Mouse (Mus musculus): Measurements from ENCODE around the gene Gm17387. TPM values are rescaled to one million over a fixed set of nuclear protein-coding genes. Genes with fewer than 3 reads are reported as not detected.

Gm17387 gene
- polyA plus RNA-seq (2015; fragmentation: Nextera tagmentation; extraction: Ambion mirVana) = not detected in 2 replicates

GRCm38 (mm10) chr7:141028831-141029230 is at the start of gene Gm17387:
Gene Gm17387, plus strand, starts transcription at chr7:141029131.
- Histone ChIP-seq H3K4me3 (no peak within 1 kb of the TSS), H3K27ac (replicated peaks) (no peak within 1 kb of the TSS), H3K4me1 (replicated peaks) (peaks cover 19% of the 10 kb centered on the region; the same call in 1 of the 2 replicates), H3K36me3 (no peaks in the 10 kb centered on the region), H3K9ac (no peak within 1 kb of the TSS), H3K9me3 (no peaks in the 10 kb centered on the region), H3K27me3 (no peaks in the 10 kb centered on the region), H3K4me2 (no peak within 1 kb of the TSS)
- no peak for ATAC-seq (ENCODE audit: low read depth)
- 90% methylated on average over 2 of the region's 2 CpGs for WGBS

DNA sequence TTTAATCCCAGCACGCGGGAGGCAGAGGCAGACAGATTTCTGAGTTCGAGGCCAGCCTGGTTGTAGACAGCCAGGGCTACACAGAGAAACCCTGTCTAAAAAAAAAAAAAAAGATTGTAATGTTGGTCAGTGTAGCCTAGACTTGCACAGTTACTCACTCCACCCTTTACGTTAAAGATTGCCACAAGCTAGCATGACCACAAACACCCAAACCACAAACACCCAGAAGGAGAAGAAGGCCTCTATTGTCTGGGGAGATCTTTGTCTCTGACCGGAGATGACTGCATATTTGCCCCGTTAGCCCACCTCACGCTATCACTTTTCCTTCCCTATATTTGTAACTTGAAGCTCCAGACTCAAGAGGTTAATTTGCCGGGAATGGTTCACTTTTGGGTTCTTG is 47.2 kb upstream of the Gm17387 start:
- 88% methylated on average over 8 of the region's 8 CpGs for WGBS
- no peaks in the 10 kb centered on the region for H3K27me3 ChIP-seq
- no peak for ATAC-seq (ENCODE audit: low read depth)
- H3K4me3 ChIP-seq = no peak overlapping the region
- no peaks in the 10 kb centered on the region for H3K36me3 ChIP-seq
- no peak overlapping the region for H3K27ac ChIP-seq (replicated peaks)
- no peak overlapping the region for H3K9ac ChIP-seq
- H3K9me3 ChIP-seq = no peaks in the 10 kb centered on the region
- no peak overlapping the region for H3K4me2 ChIP-seq
- H3K4me1 ChIP-seq (replicated peaks) = no peaks in the 10 kb centered on the region

DNA sequence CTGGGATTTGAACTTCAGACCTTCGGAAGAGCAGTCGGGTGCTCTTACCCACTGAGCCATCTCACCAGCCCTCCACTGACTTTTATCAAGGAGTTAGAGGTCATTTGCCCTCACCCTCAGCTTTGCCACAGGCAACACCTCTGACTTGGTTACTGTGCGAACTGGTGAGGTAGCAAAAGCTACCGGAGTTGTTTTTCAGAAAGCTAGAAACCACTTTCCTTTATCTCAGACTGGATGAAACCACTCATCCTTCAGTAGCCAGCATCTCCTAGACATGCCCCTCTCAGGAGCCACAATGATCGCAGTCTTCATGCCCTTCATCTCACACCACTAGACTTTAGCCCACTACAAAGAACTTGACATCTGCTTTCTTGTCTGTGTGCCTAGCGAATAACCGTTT is 46.0 kb upstream of the Gm17387 start:
- WGBS = 91% methylated on average over 7 of the region's 7 CpGs
- Histone ChIP-seq H3K4me1 (replicated peaks) (no peaks in the 10 kb centered on the region), H3K27ac (replicated peaks) (no peak overlapping the region), H3K4me3 (no peak overlapping the region), H3K9me3 (no peaks in the 10 kb centered on the region), H3K36me3 (no peaks in the 10 kb centered on the region), H3K4me2 (no peak overlapping the region), H3K27me3 (no peaks in the 10 kb centered on the region), H3K9ac (no peak overlapping the region)
- ATAC-seq (ENCODE audit: low read depth) = no peak

GRCm38 (mm10) chr7:140987182-140988138 is 41.5 kb upstream of the Gm17387 start:
- H3K27ac ChIP-seq (replicated peaks) = no peak overlapping the region
- ATAC-seq (ENCODE audit: low read depth) = no peak

DNA sequence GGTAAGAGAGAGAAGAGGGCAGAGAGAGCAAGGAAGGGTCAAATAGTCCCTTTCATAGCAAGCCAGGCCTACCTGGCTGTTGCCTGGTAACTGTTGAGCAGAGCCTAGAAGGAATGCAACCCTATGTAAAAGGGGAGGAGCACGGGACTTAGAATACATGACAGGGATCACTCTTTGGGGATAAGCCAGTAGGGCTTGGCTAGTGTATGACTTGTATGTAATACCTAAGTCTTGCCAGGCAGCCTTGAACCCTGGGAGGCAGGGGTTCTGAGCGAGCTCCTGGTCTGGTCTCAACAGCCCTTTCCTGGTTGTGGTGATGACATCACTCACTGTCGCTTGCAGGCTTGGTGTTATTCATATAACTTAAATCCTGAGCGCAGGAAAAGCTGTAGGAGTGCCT is 39.9 kb upstream of the Gm17387 start:
- H3K27me3 ChIP-seq = no peaks in the 10 kb centered on the region
- H3K9me3 ChIP-seq = no peaks in the 10 kb centered on the region
- no peak overlapping the region for H3K4me3 ChIP-seq
- H3K27ac ChIP-seq (replicated peaks) = no peak overlapping the region
- H3K36me3 ChIP-seq = no peaks in the 10 kb centered on the region
- no peaks in the 10 kb centered on the region for H3K4me1 ChIP-seq (replicated peaks)
- H3K9ac ChIP-seq = no peak overlapping the region
- no peak for ATAC-seq (ENCODE audit: low read depth)
- no peak overlapping the region for H3K4me2 ChIP-seq
- whole genome bisulfite sequencing = 78% methylated on average over 4 of the region's 4 CpGs

More at GRCm38 (mm10) chr7:140987182-140988138, 41.5 kb upstream of the Gm17387 start:
- no peaks in the 10 kb centered on the region for H3K36me3 ChIP-seq
- H3K9ac ChIP-seq = no peak overlapping the region
- H3K27me3 ChIP-seq = no peaks in the 10 kb centered on the region
- H3K4me2 ChIP-seq = no peak overlapping the region
- no peak overlapping the region for H3K4me3 ChIP-seq
- 90% methylated on average over 17 of the region's 17 CpGs for WGBS
- H3K9me3 ChIP-seq = no peaks in the 10 kb centered on the region
- H3K4me1 ChIP-seq (replicated peaks) = no peaks in the 10 kb centered on the region

GRCm38 (mm10) chr7:140990185-140990584 is 38.7 kb upstream of the Gm17387 start:
- 79% methylated on average over 6 of the region's 6 CpGs for WGBS
- no peak overlapping the region for H3K4me3 ChIP-seq
- H3K27ac ChIP-seq (replicated peaks) = no peak overlapping the region
- H3K36me3 ChIP-seq = no peaks in the 10 kb centered on the region
- H3K4me1 ChIP-seq (replicated peaks) = no peaks in the 10 kb centered on the region
- H3K9ac ChIP-seq = no peak overlapping the region
- no peak for ATAC-seq (ENCODE audit: low read depth)
- no peaks in the 10 kb centered on the region for H3K27me3 ChIP-seq
- H3K4me2 ChIP-seq = no peak overlapping the region
- no peaks in the 10 kb centered on the region for H3K9me3 ChIP-seq

DNA sequence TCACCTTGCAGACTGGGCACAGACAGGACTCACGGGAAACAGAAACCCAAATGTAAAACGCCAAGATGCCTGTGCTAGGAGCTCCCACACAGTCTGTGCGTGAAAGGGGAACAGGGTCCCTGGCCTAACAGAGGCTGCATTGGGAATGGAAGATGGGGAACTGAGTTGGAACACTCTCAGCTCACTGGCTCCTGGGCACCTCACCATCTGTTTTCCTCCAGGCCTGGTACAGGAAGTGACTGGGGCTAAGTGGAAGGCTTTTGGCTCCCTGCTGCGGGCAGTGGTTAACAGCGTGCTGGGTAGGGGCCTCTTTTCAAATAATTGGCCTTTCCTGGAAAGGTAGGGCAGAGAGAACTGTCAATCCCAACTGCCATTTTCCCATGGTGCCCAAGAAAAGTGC is 38.3 kb upstream of the Gm17387 start:
- no peak overlapping the region for H3K4me3 ChIP-seq
- no peaks in the 10 kb centered on the region for H3K9me3 ChIP-seq
- no peak overlapping the region for H3K9ac ChIP-seq
- no peak overlapping the region for H3K4me2 ChIP-seq
- H3K27ac ChIP-seq (replicated peaks) = no peak overlapping the region
- no peak for ATAC-seq (ENCODE audit: low read depth)
- no peaks in the 10 kb centered on the region for H3K36me3 ChIP-seq
- 81% methylated on average over 5 of the region's 5 CpGs for WGBS
- H3K4me1 ChIP-seq (replicated peaks) = no peaks in the 10 kb centered on the region
- H3K27me3 ChIP-seq = no peaks in the 10 kb centered on the region

- no peaks in the 10 kb centered on the region for H3K4me1 ChIP-seq (replicated peaks)
- no peak overlapping the region for H3K27ac ChIP-seq (replicated peaks)
- H3K4me2 ChIP-seq = no peak overlapping the region
- no peak overlapping the region for H3K9ac ChIP-seq
- H3K36me3 ChIP-seq = no peaks in the 10 kb centered on the region
- WGBS = 84% methylated on average over 14 of the region's 14 CpGs
- no peaks in the 10 kb centered on the region for H3K27me3 ChIP-seq
- ATAC-seq (ENCODE audit: low read depth) = no peak
- H3K4me3 ChIP-seq = no peak overlapping the region
- H3K9me3 ChIP-seq = no peaks in the 10 kb centered on the region
Observed at GRCm38 (mm10) chr7:140991117-140991689, 37.7 kb upstream of the Gm17387 start.

DNA sequence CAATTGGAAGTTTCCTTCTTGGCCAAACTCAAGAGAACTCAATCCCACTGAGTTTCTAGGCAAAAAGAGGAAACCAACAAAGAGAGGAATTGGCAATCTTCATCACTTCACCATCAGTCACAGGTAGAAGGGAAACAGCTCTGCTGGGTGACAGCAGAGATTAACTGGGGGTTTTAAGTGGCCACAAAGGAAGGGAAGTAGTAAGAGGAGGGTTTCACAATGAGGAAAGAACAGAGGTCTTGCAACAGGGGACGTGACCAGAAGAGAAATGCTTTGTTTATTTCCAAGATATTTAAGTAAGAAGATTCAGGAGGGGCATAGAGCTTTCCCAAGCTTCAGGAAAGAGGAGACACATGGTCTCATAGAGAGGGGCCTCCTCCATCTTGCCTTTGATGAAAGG is 31.1 kb upstream of the Gm17387 start:
- Histone ChIP-seq H3K27ac (replicated peaks) (no peak overlapping the region), H3K4me1 (replicated peaks) (no peaks in the 10 kb centered on the region), H3K9ac (no peak overlapping the region), H3K4me2 (no peak overlapping the region), H3K36me3 (no peaks in the 10 kb centered on the region), H3K4me3 (no peak overlapping the region), H3K9me3 (no peaks in the 10 kb centered on the region), H3K27me3 (no peaks in the 10 kb centered on the region)
- WGBS = 58% methylated on average over 1 of the region's 1 CpGs
- no peak for ATAC-seq (ENCODE audit: low read depth)

DNA sequence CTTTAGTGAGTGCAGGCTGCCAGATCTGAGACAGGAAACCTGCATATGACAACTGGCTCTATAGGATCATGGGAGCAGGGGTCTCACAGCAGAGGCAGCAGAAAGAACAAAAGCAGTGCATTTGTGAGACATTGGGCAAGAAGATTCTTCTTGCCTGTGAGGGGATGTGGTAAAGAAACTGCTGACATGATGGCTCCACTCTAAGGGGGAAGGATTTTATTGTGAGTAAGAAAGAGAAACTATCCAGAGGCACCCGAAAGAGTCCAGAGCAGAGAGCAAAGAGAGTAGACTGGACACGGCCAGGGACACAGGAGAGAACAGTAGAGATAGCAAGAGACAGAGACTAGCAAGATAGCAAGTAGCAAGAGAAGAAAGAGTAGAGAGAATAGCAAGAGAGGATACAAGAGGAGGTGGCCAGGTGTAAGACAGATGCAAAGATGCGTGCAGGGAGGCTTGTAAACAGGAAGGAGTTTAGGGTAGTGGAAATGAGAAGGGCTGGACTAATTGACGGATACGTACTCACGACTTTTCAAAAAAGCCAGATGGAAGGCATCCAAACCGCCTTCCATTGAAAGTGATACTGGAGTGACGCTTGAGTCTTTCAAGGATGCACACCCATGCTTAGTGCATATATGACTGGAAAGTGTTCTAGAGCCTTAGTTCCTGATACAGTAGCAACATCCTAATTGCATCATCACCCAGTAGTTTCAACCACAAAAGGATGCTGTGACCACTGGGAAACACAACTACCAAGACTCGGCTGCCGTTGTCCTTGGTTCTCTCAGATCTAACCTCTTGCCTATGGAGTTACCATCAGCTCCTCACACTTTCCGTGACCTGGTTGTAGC is 29.9 kb upstream of the Gm17387 start:
- H3K9me3 ChIP-seq = no peaks in the 10 kb centered on the region

DNA sequence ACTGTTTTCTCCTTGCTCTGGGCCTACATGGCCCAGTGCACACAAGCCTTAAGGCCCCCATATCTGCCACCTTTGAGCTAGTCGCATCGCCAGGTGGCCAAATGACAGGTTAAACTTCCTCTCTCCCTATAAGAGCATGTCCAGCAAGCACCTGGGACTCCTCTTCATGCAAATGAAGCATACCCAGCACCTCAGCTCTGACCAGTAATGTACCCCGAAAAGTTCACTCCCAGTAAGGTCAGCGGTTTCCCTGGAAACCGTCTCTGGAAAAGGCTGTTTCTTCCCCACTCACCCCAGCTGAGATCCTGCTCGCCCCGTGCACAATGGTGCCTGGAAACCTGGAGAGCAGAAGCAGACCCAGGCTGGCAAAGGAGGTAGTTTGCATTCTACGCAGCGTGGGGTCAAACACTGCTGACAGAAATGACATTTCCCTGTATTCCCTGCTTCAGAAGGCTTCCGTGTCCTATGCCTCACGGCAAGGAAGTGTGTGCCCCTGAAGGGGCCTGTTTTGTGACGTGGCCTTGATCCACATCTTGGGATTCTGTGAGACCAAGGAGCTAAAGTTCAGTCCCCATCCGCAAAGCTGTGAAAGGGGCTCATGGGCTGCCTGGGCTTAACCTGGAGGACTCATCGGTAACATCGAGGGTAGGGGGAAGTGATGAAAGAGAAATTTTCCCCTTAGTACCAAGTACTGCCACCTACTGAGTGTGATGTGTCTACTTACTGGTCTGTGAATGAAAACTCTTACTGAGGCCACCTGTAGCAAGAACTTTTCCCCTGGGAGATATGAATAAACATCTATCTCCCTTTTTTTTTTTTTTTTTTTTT is 27.8 kb upstream of the Gm17387 start:
- no peaks in the 10 kb centered on the region for H3K27me3 ChIP-seq
- H3K4me1 ChIP-seq (replicated peaks) = no peaks in the 10 kb centered on the region
- no peak overlapping the region for H3K4me2 ChIP-seq
- H3K9ac ChIP-seq = no peak overlapping the region
- no peak overlapping the region for H3K27ac ChIP-seq (replicated peaks)
- ATAC-seq (ENCODE audit: low read depth) = no peak
- no peaks in the 10 kb centered on the region for H3K9me3 ChIP-seq
- H3K4me3 ChIP-seq = no peak overlapping the region
- 73% methylated on average over 15 of the region's 15 CpGs for WGBS
- no peaks in the 10 kb centered on the region for H3K36me3 ChIP-seq

More for the DNA sequence above, 29.9 kb upstream of the Gm17387 start:
- Histone ChIP-seq H3K27ac (replicated peaks) (no peak overlapping the region), H3K4me1 (replicated peaks) (no peaks in the 10 kb centered on the region), H3K9ac (no peak overlapping the region), H3K4me2 (no peak overlapping the region), H3K27me3 (no peaks in the 10 kb centered on the region), H3K4me3 (no peak overlapping the region), H3K36me3 (no peaks in the 10 kb centered on the region)
- no peak for ATAC-seq (ENCODE audit: low read depth)
- 91% methylated on average over 11 of the region's 11 CpGs for WGBS

Measured in neural tube, embryonic 13.5 days (tissue).